Mouse (Mus musculus) right cerebral cortex, postnatal 25 days (tissue): ENCODE data around the gene Cryba4.

Experiments
- DNase-seq: peaks from one replicate; pipeline ENCODE4 v3.0.0; 2022

The Cryba4 gene

GRCm38 (mm10) chr5:112252400-112252799 is at the start of gene Cryba4:
Cryba4 (minus strand) TSS chr5:112252518.
- no peak for DNase-seq

GRCm38 (mm10) chr5:112301694-112302093 is 49.4 kb upstream of the Cryba4 start:
- DNase-seq = no peak

GRCm38 (mm10) chr5:112300721-112301308 is 48.5 kb upstream of the Cryba4 start:
- DNase-seq = no peak

GRCm38 (mm10) chr5:112300112-112300511 is 47.8 kb upstream of the Cryba4 start:
- no peak for DNase-seq

- no peak for DNase-seq
Measured at GRCm38 (mm10) chr5:112299399-112299798, 47.1 kb upstream of the Cryba4 start.

- DNase-seq = no peak
Measured at GRCm38 (mm10) chr5:112298226-112298988, 46.1 kb upstream of the Cryba4 start.

- no peak for DNase-seq
Measured at GRCm38 (mm10) chr5:112297257-112297656, 44.9 kb upstream of the Cryba4 start.

GRCm38 (mm10) chr5:112296404-112297181 is 44.3 kb upstream of the Cryba4 start:
- no peak for DNase-seq

- DNase-seq = no peak
Measured at GRCm38 (mm10) chr5:112295564-112295963, 43.2 kb upstream of the Cryba4 start.

- no peak for DNase-seq
Measured at GRCm38 (mm10) chr5:112295162-112295561, 42.8 kb upstream of the Cryba4 start.

- no peak for DNase-seq
Measured at GRCm38 (mm10) chr5:112294696-112295095, 42.4 kb upstream of the Cryba4 start.

GRCm38 (mm10) chr5:112293800-112294199 is 41.5 kb upstream of the Cryba4 start:
- no peak for DNase-seq

- no peak for DNase-seq
Measured at GRCm38 (mm10) chr5:112292343-112292980, 40.1 kb upstream of the Cryba4 start.

- no peak for DNase-seq
Measured at GRCm38 (mm10) chr5:112291866-112292265, 39.5 kb upstream of the Cryba4 start.

- no peak for DNase-seq
Measured at GRCm38 (mm10) chr5:112290536-112290880, 38.2 kb upstream of the Cryba4 start.

- DNase-seq = no peak
Measured at GRCm38 (mm10) chr5:112289819-112290535, 37.7 kb upstream of the Cryba4 start.

- DNase-seq = no peak
Measured at GRCm38 (mm10) chr5:112289236-112289635, 36.9 kb upstream of the Cryba4 start.

- no peak for DNase-seq
Measured at GRCm38 (mm10) chr5:112288193-112289141, 36.1 kb upstream of the Cryba4 start.

GRCm38 (mm10) chr5:112287652-112288051 is 35.3 kb upstream of the Cryba4 start:
- DNase-seq = no peak

- no peak for DNase-seq
Measured at GRCm38 (mm10) chr5:112286984-112287641, 34.8 kb upstream of the Cryba4 start.

- no peak for DNase-seq
Measured at GRCm38 (mm10) chr5:112286608-112286983, 34.3 kb upstream of the Cryba4 start.
